Mouse (Mus musculus): ENCODE results near the gene Olfr1368. TPM values are rescaled to one million over a fixed set of nuclear protein-coding genes. Genes with fewer than 3 reads are reported as not detected.

The Olfr1368 gene
- not detected in 2 replicates for polyA plus RNA-seq (2015; fragmentation: Nextera tagmentation; extraction: Ambion mirVana)

GRCm38 (mm10) chr13:21145767-21146166 is at the start of gene Olfr1368:
TSS of gene Olfr1368 (minus strand) at chr13:21145867.

GRCm38 (mm10) chr13:21179367-21179723 is 33.7 kb upstream of the Olfr1368 start, which contains the start of gene Trim27:
TSS of gene Trim27 (plus strand) at chr13:21179445.

GRCm38 (mm10) chr13:21129339-21129738 is 16.3 kb downstream of the Olfr1368 start, which contains the start of gene Olfr263:
TSS of gene Olfr263 (plus strand) at chr13:21129639.

GRCm38 (mm10) chr13:21111183-21111582 is 34.5 kb downstream of the Olfr1368 start, which contains the start of gene Olfr1369-ps1:
TSS of gene Olfr1369-ps1 (plus strand) at chr13:21111483.

Other genes with a start within 250 kb of the Olfr1368 start
- not detected in 2 replicates for gene Olfr1370, start 70.9 kb downstream of the Olfr1368 start, polyA plus RNA-seq (2015; fragmentation: Nextera tagmentation; extraction: Ambion mirVana)
- 0.05 TPM in 1 of 2 replicates, not detected in the other for gene Olfr1369-ps1, start 34.4 kb downstream of the Olfr1368 start, polyA plus RNA-seq (2015; fragmentation: Nextera tagmentation; extraction: Ambion mirVana)
- gene Olfr263, start 16.2 kb downstream of the Olfr1368 start, polyA plus RNA-seq (2015; fragmentation: Nextera tagmentation; extraction: Ambion mirVana), result not detected in 2 replicates
- gene Trim27, start 33.6 kb upstream of the Olfr1368 start, polyA plus RNA-seq (2015; fragmentation: Nextera tagmentation; extraction: Ambion mirVana), result 53.2 and 64.8 TPM in 2 replicates
- gene Gpx5, start 146.9 kb upstream of the Olfr1368 start, polyA plus RNA-seq (2015; fragmentation: Nextera tagmentation; extraction: Ambion mirVana), result not detected in 2 replicates
- 0.39 and 0.66 TPM in 2 replicates for gene Gpx6, start 166.3 kb upstream of the Olfr1368 start, polyA plus RNA-seq (2015; fragmentation: Nextera tagmentation; extraction: Ambion mirVana)
- not detected in 2 replicates for gene Olfr1367, start 201.0 kb upstream of the Olfr1368 start, polyA plus RNA-seq (2015; fragmentation: Nextera tagmentation; extraction: Ambion mirVana)
- gene Zscan12, start 217.0 kb upstream of the Olfr1368 start, polyA plus RNA-seq (2015; fragmentation: Nextera tagmentation; extraction: Ambion mirVana), result 7.4 and 7.8 TPM in 2 replicates

All from adrenal gland, postnatal 0 days (tissue).